Mouse (Mus musculus): Measurements from ENCODE around the gene Slc36a1. TPM values are rescaled to one million over a fixed set of nuclear protein-coding genes. Genes with fewer than 3 reads are reported as not detected.

Gene Slc36a1
- polyA plus RNA-seq, 1 experiment from 2014 or later: 1.5 TPM

- H3K4me1 ChIP-seq (replicated peaks): peaks cover 38% of the 10 kb centered on the region
- H3K27ac ChIP-seq: no peak overlapping the region
- H3K9me3 ChIP-seq: no peaks in the 10 kb centered on the region
- no peak; the same call in 1 of the 2 replicates for ATAC-seq (ENCODE audit: insufficient number of reproducible peaks, insufficient read depth, low FRiP score, low TSS enrichment, low read depth)
- no peaks in the 10 kb centered on the region for H3K36me3 ChIP-seq
- WGBS: 73% methylated on average over 6 of the region's 6 CpGs
- no peak overlapping the region; the same call in 1 of the 2 replicates for H3K4me2 ChIP-seq
- no peaks in the 10 kb centered on the region for H3K27me3 ChIP-seq
- no peak overlapping the region for H3K9ac ChIP-seq (replicated peaks)
- H3K4me3 ChIP-seq (replicated peaks): no peak overlapping the region
Observed at GRCm38 (mm10) chr11:55209626-55210353, 5.6 kb downstream of the Slc36a1 start.

GRCm38 (mm10) chr11:55213518-55213917 lies 9.4 kb downstream of the Slc36a1 start:
- H3K4me2 ChIP-seq: no peak overlapping the region
- WGBS: 79% methylated on average over 4 of the region's 4 CpGs
- H3K36me3 ChIP-seq: no peaks in the 10 kb centered on the region

GRCm38 (mm10) chr11:55214161-55214560 lies 10.0 kb downstream of the Slc36a1 start:
- 87% methylated on average over 5 of the region's 5 CpGs for WGBS
- Histone ChIP-seq H3K4me1 (replicated peaks) (peaks cover 16% of the 10 kb centered on the region), H3K9me3 (no peaks in the 10 kb centered on the region), H3K4me3 (replicated peaks) (no peak overlapping the region), H3K27me3 (no peaks in the 10 kb centered on the region), H3K27ac (no peak overlapping the region), H3K36me3 (peaks cover 4% of the 10 kb centered on the region; the same call in 1 of the 2 replicates), H3K9ac (replicated peaks) (no peak overlapping the region), H3K4me2 (no peak overlapping the region)
- ATAC-seq (ENCODE audit: insufficient number of reproducible peaks, insufficient read depth, low FRiP score, low TSS enrichment, low read depth): no peak

More at GRCm38 (mm10) chr11:55213518-55213917, 9.4 kb downstream of the Slc36a1 start:
- Histone ChIP-seq H3K9ac (replicated peaks) (no peak overlapping the region), H3K4me3 (replicated peaks) (no peak overlapping the region), H3K27ac (no peak overlapping the region), H3K27me3 (no peaks in the 10 kb centered on the region), H3K4me1 (replicated peaks) (peaks cover 22% of the 10 kb centered on the region), H3K9me3 (no peaks in the 10 kb centered on the region)
- no peak for ATAC-seq (ENCODE audit: insufficient number of reproducible peaks, insufficient read depth, low FRiP score, low TSS enrichment, low read depth)

GRCm38 (mm10) chr11:55214978-55215377 lies 10.8 kb downstream of the Slc36a1 start:
- 83% methylated on average over 3 of the region's 3 CpGs for WGBS
- Histone ChIP-seq H3K36me3 (peaks cover 12% of the 10 kb centered on the region; the same call in 1 of the 2 replicates), H3K9me3 (no peaks in the 10 kb centered on the region), H3K9ac (replicated peaks) (no peak overlapping the region), H3K4me2 (no peak overlapping the region), H3K27me3 (no peaks in the 10 kb centered on the region), H3K4me1 (replicated peaks) (peaks cover 7% of the 10 kb centered on the region), H3K27ac (no peak overlapping the region), H3K4me3 (replicated peaks) (no peak overlapping the region)
- ATAC-seq (ENCODE audit: insufficient number of reproducible peaks, insufficient read depth, low FRiP score, low TSS enrichment, low read depth): no peak

- Histone ChIP-seq H3K4me2 (no peak overlapping the region), H3K4me1 (replicated peaks) (peaks cover 2% of the 10 kb centered on the region; the same call in 1 of the 2 replicates), H3K27ac (no peak overlapping the region), H3K27me3 (no peaks in the 10 kb centered on the region), H3K9me3 (no peaks in the 10 kb centered on the region), H3K4me3 (replicated peaks) (no peak overlapping the region), H3K36me3 (peaks cover 22% of the 10 kb centered on the region), H3K9ac (replicated peaks) (no peak overlapping the region)
- WGBS: 59% methylated on average over 3 of the region's 4 CpGs
- no peak for ATAC-seq (ENCODE audit: insufficient number of reproducible peaks, insufficient read depth, low FRiP score, low TSS enrichment, low read depth)
Observed at GRCm38 (mm10) chr11:55216061-55216460, 11.9 kb downstream of the Slc36a1 start.

- Histone ChIP-seq H3K27ac (no peak overlapping the region), H3K4me2 (no peak overlapping the region), H3K4me1 (replicated peaks) (no peaks in the 10 kb centered on the region), H3K4me3 (replicated peaks) (no peak overlapping the region), H3K9ac (replicated peaks) (no peak overlapping the region), H3K27me3 (no peaks in the 10 kb centered on the region), H3K36me3 (peaks cover 23% of the 10 kb centered on the region), H3K9me3 (no peaks in the 10 kb centered on the region)
- WGBS: 87% methylated on average over 13 of the region's 13 CpGs
- ATAC-seq (ENCODE audit: insufficient number of reproducible peaks, insufficient read depth, low FRiP score, low TSS enrichment, low read depth): no peak
Observed at GRCm38 (mm10) chr11:55216830-55217229, 12.7 kb downstream of the Slc36a1 start.

- no peaks in the 10 kb centered on the region for H3K4me1 ChIP-seq (replicated peaks)
- no peaks in the 10 kb centered on the region for H3K9me3 ChIP-seq
- no peak overlapping the region for H3K4me2 ChIP-seq
- H3K36me3 ChIP-seq: peaks cover 28% of the 10 kb centered on the region
- no peak for ATAC-seq (ENCODE audit: insufficient number of reproducible peaks, insufficient read depth, low FRiP score, low TSS enrichment, low read depth)
- WGBS: 80% methylated on average over 4 of the region's 4 CpGs
- H3K27ac ChIP-seq: no peak overlapping the region
- H3K9ac ChIP-seq (replicated peaks): no peak overlapping the region
- H3K27me3 ChIP-seq: no peaks in the 10 kb centered on the region
- H3K4me3 ChIP-seq (replicated peaks): no peak overlapping the region
Observed at GRCm38 (mm10) chr11:55217418-55217817, 13.3 kb downstream of the Slc36a1 start.

GRCm38 (mm10) chr11:55217880-55218279 lies 13.7 kb downstream of the Slc36a1 start:
- ATAC-seq (ENCODE audit: insufficient number of reproducible peaks, insufficient read depth, low FRiP score, low TSS enrichment, low read depth): no peak
- Histone ChIP-seq H3K9ac (replicated peaks) (no peak overlapping the region), H3K36me3 (peaks cover 28% of the 10 kb centered on the region), H3K27ac (no peak overlapping the region), H3K27me3 (no peaks in the 10 kb centered on the region), H3K4me3 (replicated peaks) (no peak overlapping the region), H3K4me2 (no peak overlapping the region), H3K4me1 (replicated peaks) (no peaks in the 10 kb centered on the region), H3K9me3 (no peaks in the 10 kb centered on the region)
- 91% methylated on average over 7 of the region's 7 CpGs for WGBS

GRCm38 (mm10) chr11:55218473-55218872 lies 14.3 kb downstream of the Slc36a1 start:
- no peaks in the 10 kb centered on the region for H3K4me1 ChIP-seq (replicated peaks)
- peaks cover 33% of the 10 kb centered on the region for H3K36me3 ChIP-seq
- H3K27me3 ChIP-seq: no peaks in the 10 kb centered on the region
- ATAC-seq (ENCODE audit: insufficient number of reproducible peaks, insufficient read depth, low FRiP score, low TSS enrichment, low read depth): no peak
- H3K4me3 ChIP-seq (replicated peaks): no peak overlapping the region
- H3K27ac ChIP-seq: no peak overlapping the region
- 89% methylated on average over 3 of the region's 3 CpGs for WGBS
- no peak overlapping the region for H3K9ac ChIP-seq (replicated peaks)
- H3K9me3 ChIP-seq: no peaks in the 10 kb centered on the region
- no peak overlapping the region for H3K4me2 ChIP-seq

- H3K4me1 ChIP-seq (replicated peaks): no peaks in the 10 kb centered on the region
- H3K4me2 ChIP-seq: no peak overlapping the region
- WGBS: 89% methylated on average over 7 of the region's 7 CpGs
- H3K27ac ChIP-seq: no peak overlapping the region
- no peaks in the 10 kb centered on the region for H3K27me3 ChIP-seq
- no peak overlapping the region for H3K9ac ChIP-seq (replicated peaks)
- no peak for ATAC-seq (ENCODE audit: insufficient number of reproducible peaks, insufficient read depth, low FRiP score, low TSS enrichment, low read depth)
- H3K9me3 ChIP-seq: no peaks in the 10 kb centered on the region
- peaks cover 48% of the 10 kb centered on the region for H3K36me3 ChIP-seq
- H3K4me3 ChIP-seq (replicated peaks): no peak overlapping the region
Observed at GRCm38 (mm10) chr11:55221306-55221705, 17.2 kb downstream of the Slc36a1 start.

- peaks cover 33% of the 10 kb centered on the region for H3K36me3 ChIP-seq
- H3K9me3 ChIP-seq: no peaks in the 10 kb centered on the region
- H3K27me3 ChIP-seq: no peaks in the 10 kb centered on the region
- ATAC-seq (ENCODE audit: insufficient number of reproducible peaks, insufficient read depth, low FRiP score, low TSS enrichment, low read depth): no peak
- no peaks in the 10 kb centered on the region for H3K4me1 ChIP-seq (replicated peaks)
- H3K27ac ChIP-seq: no peak overlapping the region
- no peak overlapping the region for H3K4me2 ChIP-seq
- 91% methylated on average over 6 of the region's 6 CpGs for WGBS
- H3K4me3 ChIP-seq (replicated peaks): no peak overlapping the region
- H3K9ac ChIP-seq (replicated peaks): no peak overlapping the region
Observed at GRCm38 (mm10) chr11:55231034-55231433, 26.9 kb downstream of the Slc36a1 start.

GRCm38 (mm10) chr11:55234288-55234687 lies 30.1 kb downstream of the Slc36a1 start:
- 86% methylated on average over 7 of the region's 7 CpGs for WGBS

More at GRCm38 (mm10) chr11:55234288-55234687, 30.1 kb downstream of the Slc36a1 start:
- no peaks in the 10 kb centered on the region for H3K27me3 ChIP-seq
- H3K4me2 ChIP-seq: no peak overlapping the region
- no peak overlapping the region for H3K27ac ChIP-seq
- no peak overlapping the region for H3K9ac ChIP-seq (replicated peaks)
- no peaks in the 10 kb centered on the region for H3K4me1 ChIP-seq (replicated peaks)
- no peak overlapping the region for H3K4me3 ChIP-seq (replicated peaks)
- H3K9me3 ChIP-seq: no peaks in the 10 kb centered on the region
- ATAC-seq (ENCODE audit: insufficient number of reproducible peaks, insufficient read depth, low FRiP score, low TSS enrichment, low read depth): no peak
- H3K36me3 ChIP-seq: peaks cover 18% of the 10 kb centered on the region; the same call in 1 of the 2 replicates

All from limb, embryonic 12.5 days (tissue).